Mouse (Mus musculus) urinary bladder, adult 2 months (tissue): ENCODE data around the gene Angptl6. TPM values are rescaled to one million over a fixed set of nuclear protein-coding genes. Genes with fewer than 3 reads are reported as not detected.
"Not testable (repeated sequence)": the region's sequence is repeated elsewhere in the genome, so short reads cannot be mapped to it uniquely, and the experiment has no call there.

ENCODE experiments used
- DNase-seq: peaks from one replicate; pipeline ENCODE4 v3.0.0; 2022; ENCODE audit warnings: low spot score
- polyA plus RNA-seq: library from polyadenylated mRNA; depleted of rRNA; stranded (reverse); fragments of >200 nt; gene quantifications from 2 replicates; pipeline ENCODE4 v1.2.3, GENCODE M21; 2012; rRNA removed

Angptl6 gene
- polyA plus RNA-seq, 1 experiment: 7.0 TPM

DNA sequence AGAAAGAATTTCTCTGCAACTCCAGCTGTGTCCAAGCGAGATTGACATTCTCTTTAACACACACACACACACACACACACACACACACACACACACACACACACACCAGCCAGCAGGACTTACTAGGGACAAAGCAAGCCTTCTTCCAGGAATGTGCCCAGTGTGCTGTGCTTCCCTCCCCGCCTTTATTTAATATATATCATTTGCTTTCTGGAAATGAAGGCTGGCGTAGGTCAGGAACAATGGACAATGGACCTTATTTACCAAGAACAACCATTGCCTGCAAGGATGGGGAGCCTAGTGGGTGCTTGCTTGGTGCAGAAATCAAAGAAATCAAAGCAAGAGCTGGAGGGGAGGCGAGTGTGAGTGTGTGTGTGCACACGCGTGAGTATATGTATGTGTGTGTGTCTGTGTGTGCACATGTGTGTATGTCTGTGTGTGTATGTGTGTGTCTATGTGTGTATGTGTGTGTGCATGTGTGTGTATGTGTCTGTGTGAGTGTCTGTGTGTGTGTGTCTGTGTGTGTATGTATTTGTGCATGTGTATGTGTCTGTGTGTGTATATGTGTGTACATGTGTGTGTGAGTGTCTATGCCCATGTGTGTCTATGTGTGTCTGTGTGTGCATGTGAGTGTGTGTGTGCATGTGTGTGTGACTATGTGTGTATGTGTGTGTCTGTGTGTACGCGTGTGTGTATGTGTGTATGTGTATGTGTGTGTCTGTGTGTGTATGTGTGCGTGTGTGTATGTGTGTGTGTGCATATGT lies 42.2 kb downstream of the Angptl6 start:
- no peak for DNase-seq

- DNase-seq: not testable (repeated sequence)
These were observed 44.0 kb downstream of the Angptl6 start for GRCm38 (mm10) chr9:20835431-20835954.

- DNase-seq: no peak
These were observed 44.6 kb downstream of the Angptl6 start for GRCm38 (mm10) chr9:20834881-20835280.

DNA sequence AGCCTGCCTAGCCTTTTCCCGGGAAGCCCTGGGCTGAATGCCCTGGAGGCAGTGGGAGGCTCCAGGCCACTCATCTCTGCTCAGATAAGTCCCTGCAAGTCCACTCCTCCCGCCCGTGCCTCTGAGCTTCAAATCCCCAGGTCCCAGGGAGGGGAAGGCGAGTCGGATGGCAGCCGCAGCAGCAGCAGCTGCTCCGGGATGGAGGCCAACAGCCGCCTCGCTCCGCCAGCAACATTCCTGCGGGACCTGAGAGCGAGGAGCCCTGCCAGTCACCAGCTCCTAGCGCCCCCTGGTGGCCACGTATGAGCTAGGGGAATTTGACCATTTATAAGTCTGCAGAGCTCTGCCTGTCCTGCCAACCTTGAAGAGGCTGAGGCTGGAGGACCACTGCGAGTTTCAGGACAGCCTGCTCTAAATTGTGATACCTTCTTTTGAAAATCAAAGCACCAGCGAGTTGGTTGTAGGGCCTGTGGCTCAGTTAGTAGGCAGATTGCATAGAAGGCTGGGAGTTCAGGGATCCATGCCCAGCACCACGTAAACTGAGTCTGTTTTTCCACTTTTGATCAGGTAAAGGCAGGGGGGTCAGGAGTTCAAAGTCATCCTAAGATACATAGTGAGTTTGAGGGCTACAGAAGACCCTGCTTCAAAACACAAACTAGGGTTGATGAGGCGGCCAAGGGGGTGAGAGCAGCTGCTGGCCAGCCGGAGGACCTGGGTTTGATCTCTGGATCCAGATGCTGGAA lies 48.5 kb downstream of the Angptl6 start:
- DNase-seq: peak; percentile 92

GRCm38 (mm10) chr9:20828127-20828526 lies 51.4 kb downstream of the Angptl6 start:
- DNase-seq: no peak

DNA sequence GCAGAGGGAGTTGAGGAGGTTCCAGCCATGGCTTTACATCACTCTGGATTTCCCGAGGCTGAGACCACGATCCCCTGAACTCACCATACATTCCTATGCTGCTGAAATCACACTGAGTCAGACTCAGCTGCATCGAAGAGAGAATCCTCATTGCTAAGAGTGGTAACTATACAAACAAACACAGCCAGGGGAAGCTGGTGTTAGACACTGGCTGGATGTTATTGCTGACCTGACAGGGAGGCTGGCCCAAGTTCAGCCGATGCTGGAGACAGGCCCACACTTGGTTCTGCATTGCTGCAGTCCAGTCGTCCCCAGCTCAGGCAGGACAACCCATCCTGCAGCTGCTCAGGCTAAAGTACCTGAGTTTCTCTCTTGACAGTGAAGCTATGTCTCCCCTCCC lies 53.7 kb downstream of the Angptl6 start:
- no peak for DNase-seq

Other genes starting within 250 kb of the Angptl6 start
- gene Ubl5, start 236.8 kb downstream of the Angptl6 start, polyA plus RNA-seq: 477 and 551 TPM in 2 replicates
- gene Fbxl12, start 235.0 kb downstream of the Angptl6 start, polyA plus RNA-seq: 35.2 and 38.0 TPM in 2 replicates
- 16.3 and 18.9 TPM in 2 replicates for gene Pin1, start 227.6 kb downstream of the Angptl6 start, polyA plus RNA-seq
- 4.7 and 6.2 TPM in 2 replicates for gene Olfm2, start 133.4 kb downstream of the Angptl6 start, polyA plus RNA-seq
- 13.5 and 14.3 TPM in 2 replicates for gene Col5a3, start 64.7 kb downstream of the Angptl6 start, polyA plus RNA-seq
- gene Rdh8, start 61.2 kb downstream of the Angptl6 start, polyA plus RNA-seq: not detected in 2 replicates
- gene A230050P20Rik, start 11.1 kb downstream of the Angptl6 start, polyA plus RNA-seq: 59.3 and 71.9 TPM in 2 replicates
- 38.7 and 59.6 TPM in 2 replicates for gene Ppan, start 8.4 kb upstream of the Angptl6 start, polyA plus RNA-seq
- gene Eif3g, start 18.9 kb upstream of the Angptl6 start, polyA plus RNA-seq: 136 and 141 TPM in 2 replicates
- 19.1 and 19.7 TPM in 2 replicates for gene Dnmt1, start 80.2 kb upstream of the Angptl6 start, polyA plus RNA-seq
- 11.6 and 11.7 TPM in 2 replicates for gene S1pr2, start 97.1 kb upstream of the Angptl6 start, polyA plus RNA-seq
- gene Mrpl4, start 123.0 kb upstream of the Angptl6 start, polyA plus RNA-seq: 78.8 and 88.8 TPM in 2 replicates
- gene Icam1, start 136.3 kb upstream of the Angptl6 start, polyA plus RNA-seq: 27.4 and 28.7 TPM in 2 replicates
- gene Icam4, start 149.6 kb upstream of the Angptl6 start, polyA plus RNA-seq: 1.1 and 1.5 TPM in 2 replicates
- 1.2 TPM in 2 replicates for gene Icam5, start 152.3 kb upstream of the Angptl6 start, polyA plus RNA-seq
- 0.43 TPM in 1 of 2 replicates, not detected in the other for gene Zglp1, start 187.4 kb upstream of the Angptl6 start, polyA plus RNA-seq
- gene Gm49373, start 193.4 kb upstream of the Angptl6 start, polyA plus RNA-seq: 0.80 and 0.94 TPM in 2 replicates
- gene Fdx1l, start 193.9 kb upstream of the Angptl6 start, polyA plus RNA-seq: 51.2 and 63.1 TPM in 2 replicates
- 1.3 and 1.8 TPM in 2 replicates for gene Gm38431, start 212.3 kb upstream of the Angptl6 start, polyA plus RNA-seq
- 24.2 and 33.2 TPM in 2 replicates for gene Raver1, start 212.3 kb upstream of the Angptl6 start, polyA plus RNA-seq